Mouse (Mus musculus) brain, adult 10 weeks (tissue): Measurements from ENCODE around the gene Timm17b. TPM values are rescaled to one million over a fixed set of nuclear protein-coding genes. Genes with fewer than 3 reads are reported as not detected.

Source experiments
- polyA plus RNA-seq: library from polyadenylated mRNA; stranded (reverse); fragments of 350-450 nt; fragmentation: Illumina TruSeq; extraction: RNeasy Lipid Tissue Mini Kit (QIAGEN cat#74804); gene quantifications from one replicate; pipeline ENCODE4 v1.2.3, GENCODE M21; 2015; ENCODE audit warnings: low read depth, low replicate concordance

Timm17b gene
- 29.9 TPM for polyA plus RNA-seq

DNA sequence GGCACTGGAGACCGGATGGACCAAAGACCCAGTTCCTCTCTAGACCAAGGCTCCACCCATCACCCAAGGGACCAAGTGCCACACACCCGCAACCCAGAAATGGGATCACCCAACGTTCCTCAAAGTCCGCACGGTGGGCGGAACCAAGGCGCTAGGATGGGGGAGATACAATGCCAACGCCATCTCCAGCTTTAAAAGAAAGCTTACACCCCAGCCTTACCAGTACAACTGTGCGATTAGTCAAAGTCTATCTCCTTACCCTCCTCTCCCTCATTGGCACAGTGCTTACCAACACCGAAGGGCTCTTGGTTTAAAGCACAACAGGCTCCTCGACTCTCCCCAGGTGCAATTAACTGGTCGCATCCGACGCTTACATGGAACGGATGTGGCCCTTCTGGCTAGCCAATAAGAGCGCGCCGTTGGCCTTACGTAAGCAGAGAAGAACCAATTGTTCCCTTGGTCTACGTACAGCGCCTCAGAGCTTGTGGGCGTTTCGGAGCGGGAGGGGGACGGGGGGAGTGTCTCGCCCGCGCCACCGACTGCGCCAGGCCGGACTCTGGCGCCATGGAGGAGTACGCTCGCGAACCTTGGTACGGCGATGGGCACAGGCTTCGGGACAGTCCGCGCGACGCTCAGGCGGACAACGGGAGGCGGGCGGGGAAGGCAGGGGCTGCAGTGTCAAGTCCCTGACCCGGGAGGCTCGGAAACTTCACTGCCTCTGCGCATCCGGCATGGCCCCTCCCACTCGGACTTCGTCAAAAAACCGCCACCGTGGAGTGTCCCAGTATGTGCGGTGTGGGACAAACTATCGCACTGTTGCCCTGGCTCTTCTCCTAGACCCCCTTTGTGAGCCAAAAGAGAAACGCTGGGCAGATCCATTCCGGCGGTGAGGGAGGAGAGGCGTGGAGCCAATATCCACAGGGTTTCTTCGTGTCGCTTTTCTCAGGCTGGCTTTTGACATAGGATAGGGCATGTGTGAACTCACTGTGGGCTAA is at the start of gene Timm17b, which contains the start of gene Pqbp1:
Timm17b (plus strand) TSS at position 478 of the 995 bp plus-strand sequence.
Pqbp1 (minus strand) TSS at position 390 of the 995 bp plus-strand sequence.

DNA sequence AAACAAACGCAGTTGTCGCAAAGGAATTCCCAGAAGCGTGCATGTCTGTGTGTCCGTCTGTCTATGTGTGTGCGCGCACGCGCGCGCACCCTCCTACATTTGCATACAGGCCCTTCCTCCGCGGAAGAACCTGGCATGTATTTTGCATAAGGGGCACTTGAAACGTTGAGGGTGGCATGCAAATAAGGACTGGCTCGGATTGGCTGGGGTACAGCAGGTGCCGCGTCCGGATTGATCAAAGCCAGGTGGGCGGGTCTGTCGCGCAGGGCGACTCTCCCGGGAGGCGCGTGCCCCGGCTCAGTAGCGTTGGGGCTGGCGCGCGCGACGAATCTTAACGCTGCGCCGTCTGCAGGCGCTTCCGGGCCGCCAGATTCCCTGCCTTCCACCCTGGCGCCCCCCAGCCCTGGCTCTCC is 21.1 kb upstream of the Timm17b start, which contains the start of gene Pim2:
Pim2 (plus strand) TSS at position 256 of the 413 bp plus-strand sequence.

DNA sequence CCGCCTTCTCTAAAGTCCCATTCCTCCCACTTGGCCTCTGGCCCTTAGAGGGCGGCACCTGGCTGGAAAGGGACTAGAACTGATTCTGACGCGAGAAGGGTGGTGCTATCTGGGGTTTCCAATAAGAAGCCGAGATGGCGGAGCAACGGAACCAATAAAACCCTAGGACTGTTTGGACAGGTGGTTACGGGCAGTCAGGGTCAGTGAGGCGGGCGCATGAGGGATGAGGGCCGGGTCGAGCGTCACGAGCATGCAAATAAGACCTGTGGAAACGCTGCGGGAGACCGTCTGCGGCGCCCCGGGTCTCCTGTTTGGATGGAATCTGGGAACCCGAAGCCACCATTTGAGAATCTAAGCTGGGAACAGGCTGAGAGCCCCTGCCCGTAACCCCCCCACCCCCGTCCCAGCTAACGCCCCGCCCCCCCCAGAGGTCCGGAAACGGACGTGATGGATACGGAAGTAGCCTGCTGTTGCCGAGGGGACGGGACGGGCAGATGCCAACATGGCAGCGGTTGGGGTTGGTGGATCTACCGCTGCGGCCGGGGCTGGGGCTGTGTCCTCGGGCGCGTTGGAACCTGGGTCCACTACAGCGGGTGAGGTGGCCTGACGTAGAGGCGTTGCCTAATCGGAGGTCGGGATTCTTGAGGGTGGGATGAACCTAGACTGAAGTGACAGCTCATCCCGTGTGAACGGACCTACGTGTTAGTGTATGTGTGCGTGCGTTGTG is 15.2 kb upstream of the Timm17b start, which contains the start of gene Slc35a2:
Slc35a2 (plus strand) TSS at position 188 of the 727 bp plus-strand sequence.

DNA sequence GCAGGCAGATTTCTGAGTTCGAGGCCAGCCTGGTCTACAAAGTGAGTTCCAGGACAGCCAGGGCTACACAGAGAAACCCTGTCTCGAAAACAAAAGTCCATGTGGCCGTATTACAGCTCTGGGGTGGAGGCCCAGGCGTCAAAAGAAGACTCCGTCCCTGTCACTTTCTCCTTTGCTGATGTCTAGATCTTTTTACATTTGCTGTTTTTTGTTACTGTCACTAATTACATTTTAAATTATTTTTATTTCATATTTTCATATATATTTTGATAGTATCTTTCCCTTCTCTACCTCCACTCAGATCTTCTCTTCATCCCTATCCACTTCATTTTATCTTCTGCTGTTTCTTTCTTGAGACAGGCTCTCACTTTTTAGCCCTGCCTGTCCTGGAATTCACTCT is 8.6 kb downstream of the Timm17b start, which contains the start of gene Gm10491:
Gm10491 (minus strand) TSS at position 101 of the 400 bp plus-strand sequence.

DNA sequence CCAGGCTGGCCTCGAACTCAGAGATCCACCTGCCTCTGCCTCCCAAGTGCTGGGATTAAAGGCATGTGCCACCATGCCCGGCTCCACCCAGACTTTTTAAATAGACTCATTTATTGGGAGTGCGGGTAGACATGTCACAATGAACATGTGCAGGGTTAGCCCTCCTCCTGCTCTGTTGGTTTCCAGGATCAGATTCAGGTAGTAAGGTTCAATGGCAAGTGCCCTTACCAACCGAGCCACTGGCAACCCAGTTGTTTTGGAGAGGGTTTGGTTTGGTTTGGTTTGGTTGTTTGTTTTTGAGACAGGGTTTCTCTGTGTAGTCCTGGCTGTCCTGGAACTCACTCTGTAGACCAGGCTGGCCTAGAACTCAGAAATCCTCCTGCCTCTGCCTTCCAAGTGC is 10.1 kb downstream of the Timm17b start, which contains the start of gene Gm10490:
Gm10490 (plus strand) TSS at position 301 of the 400 bp plus-strand sequence.

DNA sequence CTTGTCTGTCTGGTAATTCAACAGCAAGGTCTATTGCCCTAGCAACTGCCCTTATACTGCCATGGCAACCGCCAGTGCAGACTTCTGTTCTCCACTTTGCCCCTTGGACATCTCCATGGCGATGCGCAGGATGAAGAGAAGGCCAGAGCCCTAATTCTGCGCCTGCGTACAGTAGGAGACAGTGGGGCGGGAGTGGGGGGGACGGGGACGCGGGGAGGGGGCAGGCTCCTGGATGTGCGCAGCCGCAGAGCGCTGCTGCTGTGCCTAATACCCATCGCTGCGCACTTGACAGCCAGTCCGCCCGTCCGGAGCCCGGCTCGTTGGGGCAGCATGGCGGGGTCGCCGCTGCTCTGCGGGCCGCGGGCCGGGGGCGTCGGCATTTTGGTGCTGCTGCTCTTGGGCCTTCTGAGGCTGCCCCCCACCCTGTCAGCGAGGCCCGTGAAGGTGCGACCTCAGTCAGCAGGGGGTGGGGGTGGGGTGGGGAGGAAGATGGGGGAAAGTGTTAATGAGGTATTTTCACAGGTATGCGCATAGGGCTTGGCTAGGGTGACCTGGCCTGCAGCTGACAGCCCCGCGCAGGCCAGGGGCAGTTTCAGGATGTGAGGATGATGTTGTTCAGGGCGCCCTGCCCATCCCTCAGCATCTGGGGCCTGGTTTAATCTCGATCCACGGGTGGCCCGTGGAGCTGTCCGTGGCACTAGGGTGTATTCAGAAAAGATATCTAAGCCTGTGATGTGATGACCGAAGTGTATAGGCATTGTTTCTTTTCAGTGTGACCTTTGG is 20.6 kb downstream of the Timm17b start, which contains the start of gene Pcsk1n:
Pcsk1n (plus strand) TSS at position 222 of the 783 bp plus-strand sequence.

DNA sequence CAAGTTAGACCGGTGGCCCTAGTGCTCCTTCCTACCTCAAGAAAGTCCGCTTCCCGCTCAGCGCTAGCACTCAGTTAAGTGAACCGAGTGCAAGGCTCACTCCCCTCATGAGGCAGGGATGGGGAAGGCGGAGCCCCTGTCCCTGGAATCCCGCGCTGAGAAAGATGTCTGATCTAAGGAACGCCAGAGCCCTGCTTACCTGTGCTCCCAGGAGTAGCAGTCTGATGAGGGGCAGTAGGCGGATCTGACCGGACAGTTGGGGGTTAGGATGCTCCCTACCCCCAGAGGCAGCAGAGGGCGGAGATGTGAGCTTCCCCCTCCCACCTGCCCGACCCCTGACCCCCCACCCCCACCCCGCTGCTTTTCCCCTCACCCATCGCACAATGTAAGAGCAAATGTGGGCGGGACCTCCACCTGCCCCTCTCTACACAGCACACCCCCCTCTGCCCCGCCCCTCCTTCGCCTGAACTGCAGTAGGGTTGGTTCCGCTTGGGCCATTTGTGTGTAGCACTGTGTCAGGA is 29.2 kb downstream of the Timm17b start, which contains the start of gene Eras:
Eras (minus strand) TSS at position 338 of the 521 bp plus-strand sequence.

DNA sequence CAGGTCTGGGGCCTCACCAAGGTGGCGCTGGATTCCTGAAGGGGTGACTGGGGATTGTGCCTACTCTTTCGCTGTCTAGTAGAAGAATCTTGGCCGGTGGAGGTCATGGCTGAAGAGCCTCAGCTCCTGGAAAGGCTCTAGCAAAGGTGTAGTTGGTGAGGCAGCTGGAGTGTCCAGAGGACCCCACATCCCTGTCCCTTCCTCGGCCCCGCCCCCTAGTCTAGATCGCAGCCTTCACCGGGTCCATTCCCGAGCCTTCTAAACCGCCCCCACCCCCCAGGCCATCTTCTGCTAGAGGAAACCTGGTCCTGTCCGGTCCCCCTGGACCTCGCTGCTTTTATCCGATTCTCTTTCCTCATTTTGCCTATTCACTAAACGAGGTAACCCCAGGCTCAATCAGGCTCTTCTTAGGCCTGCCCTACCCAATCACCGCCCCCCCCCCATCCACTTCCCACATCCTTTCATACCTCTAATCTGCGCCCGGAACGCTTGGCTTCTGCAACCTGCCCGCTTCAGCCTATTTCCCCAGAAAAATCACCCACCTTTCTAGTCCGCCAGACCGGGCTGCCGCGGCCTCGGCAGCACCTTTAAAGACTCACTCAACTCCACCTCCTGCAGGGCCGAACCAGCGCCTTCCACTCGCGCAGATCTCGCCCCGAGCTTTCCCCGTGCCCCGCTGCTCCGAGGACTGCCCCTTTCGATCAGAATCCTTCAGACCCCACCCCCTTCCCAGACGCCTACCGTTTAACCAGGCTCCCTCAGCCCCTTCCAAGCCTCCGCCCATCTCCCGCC is 48.1 kb downstream of the Timm17b start, which contains the start of gene Hdac6:
Hdac6 (minus strand) TSS at position 782 of the 792 bp plus-strand sequence.

Other genes with a start within 250 kb of the Timm17b start
- gene Prickle3, start 242.1 kb upstream of the Timm17b start, polyA plus RNA-seq = 2.5 TPM
- 11.6 TPM for gene Plp2, start 228.0 kb upstream of the Timm17b start, polyA plus RNA-seq
- gene Magix, start 218.1 kb upstream of the Timm17b start, polyA plus RNA-seq = 0.33 TPM
- 41.6 TPM for gene Gpkow, start 202.2 kb upstream of the Timm17b start, polyA plus RNA-seq
- 61.8 TPM for gene Wdr45, start 185.0 kb upstream of the Timm17b start, polyA plus RNA-seq
- not detected for gene Gm45208, start 177.1 kb upstream of the Timm17b start, polyA plus RNA-seq
- 124 TPM for gene Praf2, start 170.9 kb upstream of the Timm17b start, polyA plus RNA-seq
- gene Ccdc120, start 148.5 kb upstream of the Timm17b start, polyA plus RNA-seq = 6.7 TPM
- 24.9 TPM for gene Tfe3, start 136.8 kb upstream of the Timm17b start, polyA plus RNA-seq
- 88.6 TPM for gene Gripap1, start 109.6 kb upstream of the Timm17b start, polyA plus RNA-seq
- 6.4 TPM for gene Kcnd1, start 77.1 kb upstream of the Timm17b start, polyA plus RNA-seq
- gene Otud5, start 58.0 kb upstream of the Timm17b start, polyA plus RNA-seq = 71.5 TPM
- 47.5 TPM for gene Pim2, start 21.1 kb upstream of the Timm17b start, polyA plus RNA-seq
- gene Slc35a2, start 15.3 kb upstream of the Timm17b start, polyA plus RNA-seq = 30.6 TPM
- gene Pqbp1, start 88 bp upstream of the Timm17b start, polyA plus RNA-seq = 133 TPM
- not detected for gene Gm10491, start 8.5 kb downstream of the Timm17b start, polyA plus RNA-seq
- not detected for gene Gm10490, start 10.2 kb downstream of the Timm17b start, polyA plus RNA-seq
- gene Pcsk1n, start 20.5 kb downstream of the Timm17b start, polyA plus RNA-seq = 229 TPM
- gene Eras, start 29.2 kb downstream of the Timm17b start, polyA plus RNA-seq = not detected
- 32.5 TPM for gene Hdac6, start 48.5 kb downstream of the Timm17b start, polyA plus RNA-seq
- not detected for gene Gata1, start 78.7 kb downstream of the Timm17b start, polyA plus RNA-seq
- gene Glod5, start 119.1 kb downstream of the Timm17b start, polyA plus RNA-seq = not detected
- 23.0 TPM for gene Suv39h1, start 175.4 kb downstream of the Timm17b start, polyA plus RNA-seq
- gene Was, start 191.1 kb downstream of the Timm17b start, polyA plus RNA-seq = 1.0 TPM
- gene Wdr13, start 233.5 kb downstream of the Timm17b start, polyA plus RNA-seq = 139 TPM
- gene Rbm3, start 246.5 kb downstream of the Timm17b start, polyA plus RNA-seq = 269 TPM